Mouse (Mus musculus) embryonic facial prominence, embryonic 10.5 days (tissue): ENCODE measurements around the gene Fam43a. TPM values are rescaled to one million over a fixed set of nuclear protein-coding genes. Genes with fewer than 3 reads are reported as not detected.

Experiments
- DNase-seq: peaks from one replicate; pipeline ENCODE4 v3.0.0-alpha.2; 2017; ENCODE audit warnings: low spot score
- H3K27ac ChIP-seq: fragments of 300-500 bp; sonication (generic); replicated peaks from 2 replicates; pipeline ENCODE4 v1.5.1; 2016; ENCODE audit warnings: mild to moderate bottlenecking
- H3K27me3 ChIP-seq: fragments of 300-500 bp; sonication (generic); replicated peaks from 2 replicates; pipeline ENCODE4 v1.6.1; 2016; ENCODE audit warnings: low read depth, mild to moderate bottlenecking; ENCODE audit not compliant: poor library complexity, severe bottlenecking
- H3K36me3 ChIP-seq: fragments of 300-500 bp; sonication (generic); replicated peaks from 2 replicates; pipeline ENCODE4 v1.6.1; 2016; ENCODE audit warnings: mild to moderate bottlenecking, moderate library complexity
- H3K4me1 ChIP-seq: fragments of 300-500 bp; sonication (generic); 2 replicates; pipeline ENCODE4 v1.6.1; 2016
- H3K4me3 ChIP-seq: fragments of 300-500 bp; sonication (generic); 2 replicates; pipeline ENCODE4 v1.5.1; 2016; ENCODE audit warnings: mild to moderate bottlenecking, moderate library complexity
- H3K9me3 ChIP-seq: fragments of 300-500 bp; sonication (generic); 2 replicates; pipeline ENCODE4 v1.6.1; 2016; ENCODE audit warnings: mild to moderate bottlenecking
- WGBS: fragments of 180-500 bp; shearing (Covaris S2); methylation state at CpG from one replicate; pipeline ENCODE4 v1.1.7; 2016; 5-methylcytosine and 5-hydroxymethylcytosine counted together
- polyA plus RNA-seq: library from polyadenylated mRNA; unstranded; fragments of >200 nt; fragmentation: Nextera tagmentation; extraction: Ambion mirVana; gene quantifications from 2 replicates; pipeline ENCODE4 v1.2.1, GENCODE M21; 2016

The Fam43a gene
- polyA plus RNA-seq, 1 experiment from 2014 or later, result 23.2 TPM

DNA sequence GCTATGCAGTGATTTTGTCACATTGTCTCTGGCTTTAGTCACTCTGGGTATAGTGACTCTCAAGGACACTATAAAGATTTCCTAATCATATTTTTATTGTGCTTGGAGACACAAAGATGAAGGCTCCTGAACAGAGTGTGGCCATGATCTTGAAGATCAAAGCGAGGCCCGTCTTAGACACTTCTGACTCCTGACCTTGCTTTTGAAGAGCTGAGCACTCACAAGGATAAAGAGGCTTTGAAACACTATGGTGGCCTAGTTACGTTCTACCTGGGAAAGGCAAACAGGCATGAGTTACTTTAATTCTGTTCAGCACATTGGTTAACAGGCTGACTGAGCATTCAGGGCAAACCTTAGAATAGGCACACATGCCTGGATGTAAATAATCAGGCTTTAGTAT, 16.8 kb downstream of the Fam43a start:
- DNase-seq, result no peak
- Histone ChIP-seq H3K4me1 (peaks cover 15% of the 10 kb centered on the region), H3K9me3 (no peaks in the 10 kb centered on the region), H3K27ac (no peak overlapping the region), H3K27me3 (no peaks in the 10 kb centered on the region; the same call in 1 of the 2 replicates), H3K4me3 (no peak overlapping the region), H3K36me3 (no peaks in the 10 kb centered on the region)
- 83% methylated on average over 3 of the region's 3 CpGs for WGBS

DNA sequence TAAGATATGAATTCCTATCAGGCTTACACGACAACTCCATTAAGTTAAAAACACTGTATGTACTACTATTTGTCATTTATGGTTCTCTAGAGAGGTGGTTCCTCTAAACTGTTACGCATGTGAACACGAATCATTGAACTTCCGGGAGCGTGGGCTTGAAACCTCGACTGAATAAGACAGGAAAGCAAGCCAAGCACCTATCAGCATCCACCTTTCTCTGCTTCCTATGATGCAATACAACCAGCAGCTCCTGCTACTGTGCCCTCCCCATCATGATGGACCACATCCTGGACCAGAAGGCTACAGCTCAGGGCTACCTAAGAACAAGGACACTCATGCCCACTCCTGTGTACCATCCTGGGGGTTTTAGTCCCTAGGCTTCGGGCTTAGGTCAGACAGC, 24.1 kb downstream of the Fam43a start:
- Histone ChIP-seq H3K4me3 (no peak overlapping the region), H3K36me3 (no peaks in the 10 kb centered on the region), H3K4me1 (peaks cover 12% of the 10 kb centered on the region), H3K27me3 (0 out of 2 replicates have a peak, but pooled peaks cover 6% of the 10 kb centered on the region), H3K9me3 (no peaks in the 10 kb centered on the region), H3K27ac (no peak overlapping the region)
- WGBS, result 88% methylated on average over 7 of the region's 7 CpGs
- DNase-seq, result no peak

DNA sequence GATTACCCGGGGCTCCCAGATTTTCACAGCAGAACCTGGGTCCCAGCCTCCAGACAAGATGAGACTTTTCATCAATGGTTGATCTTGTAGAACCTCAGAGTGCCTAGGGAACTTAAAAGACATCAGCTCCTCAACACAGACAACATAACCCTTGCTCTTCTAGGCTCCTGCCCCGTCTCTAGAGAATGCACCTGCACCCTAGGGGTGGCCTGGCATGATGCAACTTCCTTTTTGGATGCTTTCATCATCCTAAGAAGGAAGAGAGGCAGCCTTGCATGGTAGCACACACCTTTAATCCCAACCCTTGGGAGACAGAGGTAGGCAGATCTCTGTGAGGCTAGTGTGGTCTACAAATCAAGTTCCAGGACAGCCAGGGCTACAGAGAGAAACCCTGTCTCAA, 25.1 kb downstream of the Fam43a start:
- Histone ChIP-seq H3K27ac (no peak overlapping the region), H3K27me3 (0 out of 2 replicates have a peak, but pooled peaks cover 6% of the 10 kb centered on the region), H3K9me3 (no peaks in the 10 kb centered on the region), H3K4me1 (peaks cover 14% of the 10 kb centered on the region), H3K36me3 (no peaks in the 10 kb centered on the region), H3K4me3 (no peak overlapping the region)
- WGBS, result 72% methylated on average over 2 of the region's 2 CpGs
- no peak for DNase-seq

DNA sequence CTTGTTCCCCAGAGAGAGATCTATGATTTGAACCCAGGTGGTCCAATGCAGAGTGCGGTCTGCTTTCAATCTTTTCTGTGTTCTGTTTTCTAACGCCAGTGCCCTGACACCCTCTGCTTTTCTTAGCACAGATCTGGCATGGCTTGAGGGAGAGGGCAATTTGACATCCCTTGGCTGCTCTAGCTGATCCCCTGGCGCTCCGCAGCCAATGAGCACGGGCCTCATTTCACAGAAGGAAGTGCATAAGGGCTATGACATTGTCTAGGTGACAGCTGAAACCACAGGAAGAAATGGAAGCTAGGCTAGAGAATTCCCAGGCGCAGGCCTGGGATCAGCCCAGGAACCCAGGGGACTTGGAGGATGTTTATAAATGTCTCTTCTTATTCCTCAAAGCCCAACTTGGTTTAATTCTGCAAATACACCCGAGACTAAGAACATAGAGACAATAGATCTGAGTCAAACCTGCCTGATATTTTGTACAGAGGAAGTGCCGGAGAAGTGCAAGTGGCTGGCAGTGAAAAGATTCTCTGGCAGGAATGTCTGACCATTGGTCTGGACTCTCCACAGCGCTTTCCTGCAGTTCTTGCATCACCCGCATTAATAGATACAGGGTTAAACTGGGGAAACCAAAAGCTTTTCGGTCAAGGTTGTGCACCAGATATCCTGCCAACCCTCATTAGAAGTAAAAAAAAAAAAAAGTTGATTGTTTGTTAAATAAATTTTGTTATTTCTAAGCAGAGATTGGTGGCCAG, 28.2 kb downstream of the Fam43a start:
- Histone ChIP-seq H3K27ac (no peak overlapping the region), H3K36me3 (no peaks in the 10 kb centered on the region), H3K4me1 (peaks cover 14% of the 10 kb centered on the region), H3K9me3 (no peaks in the 10 kb centered on the region), H3K27me3 (0 out of 2 replicates have a peak, but pooled peaks cover 6% of the 10 kb centered on the region), H3K4me3 (no peak overlapping the region)
- DNase-seq, result peak; percentile 59
- WGBS, result 63% methylated on average over 11 of the region's 11 CpGs

DNA sequence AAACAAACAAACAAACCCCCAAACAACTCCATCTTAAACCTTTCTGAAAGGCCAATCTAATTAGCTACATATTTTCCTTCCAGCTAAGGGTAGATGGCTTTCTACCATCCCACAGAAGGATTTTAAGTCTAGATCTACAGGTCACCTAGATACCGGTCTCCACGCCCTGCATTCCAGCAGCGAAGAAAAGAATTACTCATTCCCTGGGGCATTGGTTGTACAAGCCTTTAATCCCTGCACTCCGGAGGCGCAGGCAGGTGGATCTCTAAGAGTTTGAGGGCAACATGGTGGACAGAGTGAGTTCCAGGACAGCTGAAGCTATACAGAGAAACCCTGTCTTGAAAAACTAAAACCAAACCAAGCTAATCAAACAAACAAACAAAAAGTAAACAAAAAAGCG, 28.9 kb downstream of the Fam43a start:
- no peak overlapping the region for H3K4me3 ChIP-seq
- H3K4me1 ChIP-seq, result peaks cover 14% of the 10 kb centered on the region
- WGBS, result 30% methylated on average over 6 of the region's 6 CpGs

DNA sequence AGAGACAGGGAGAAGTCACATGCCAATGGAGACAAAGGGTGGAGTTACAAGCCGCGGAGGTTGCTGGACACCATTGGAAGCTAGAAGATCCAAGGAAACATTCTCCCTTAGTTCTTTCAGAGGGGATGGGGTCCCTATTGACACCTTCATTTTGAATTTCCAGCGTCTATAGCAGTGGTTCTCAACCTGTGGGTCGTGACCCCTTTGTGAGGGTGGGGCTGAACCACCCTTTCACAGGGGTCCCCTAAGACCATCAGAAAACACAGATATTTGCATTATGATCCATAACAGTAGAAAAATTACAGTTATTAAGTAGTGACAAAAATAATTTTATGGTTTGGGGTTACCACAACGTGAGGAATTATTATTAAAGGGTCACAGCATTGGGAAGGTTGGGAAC, 30.0 kb downstream of the Fam43a start:
- Histone ChIP-seq H3K27me3 (0 out of 2 replicates have a peak, but pooled peaks cover 3% of the 10 kb centered on the region), H3K9me3 (no peaks in the 10 kb centered on the region), H3K4me3 (no peak overlapping the region), H3K27ac (no peak overlapping the region), H3K4me1 (peaks cover 22% of the 10 kb centered on the region), H3K36me3 (no peaks in the 10 kb centered on the region)
- DNase-seq, result no peak
- WGBS, result 88% methylated on average over 5 of the region's 5 CpGs

More for the DNA sequence above, 28.9 kb downstream of the Fam43a start:
- Histone ChIP-seq H3K27me3 (0 out of 2 replicates have a peak, but pooled peaks cover 6% of the 10 kb centered on the region), H3K9me3 (no peaks in the 10 kb centered on the region), H3K36me3 (no peaks in the 10 kb centered on the region), H3K27ac (no peak overlapping the region)
- DNase-seq, result no peak

DNA sequence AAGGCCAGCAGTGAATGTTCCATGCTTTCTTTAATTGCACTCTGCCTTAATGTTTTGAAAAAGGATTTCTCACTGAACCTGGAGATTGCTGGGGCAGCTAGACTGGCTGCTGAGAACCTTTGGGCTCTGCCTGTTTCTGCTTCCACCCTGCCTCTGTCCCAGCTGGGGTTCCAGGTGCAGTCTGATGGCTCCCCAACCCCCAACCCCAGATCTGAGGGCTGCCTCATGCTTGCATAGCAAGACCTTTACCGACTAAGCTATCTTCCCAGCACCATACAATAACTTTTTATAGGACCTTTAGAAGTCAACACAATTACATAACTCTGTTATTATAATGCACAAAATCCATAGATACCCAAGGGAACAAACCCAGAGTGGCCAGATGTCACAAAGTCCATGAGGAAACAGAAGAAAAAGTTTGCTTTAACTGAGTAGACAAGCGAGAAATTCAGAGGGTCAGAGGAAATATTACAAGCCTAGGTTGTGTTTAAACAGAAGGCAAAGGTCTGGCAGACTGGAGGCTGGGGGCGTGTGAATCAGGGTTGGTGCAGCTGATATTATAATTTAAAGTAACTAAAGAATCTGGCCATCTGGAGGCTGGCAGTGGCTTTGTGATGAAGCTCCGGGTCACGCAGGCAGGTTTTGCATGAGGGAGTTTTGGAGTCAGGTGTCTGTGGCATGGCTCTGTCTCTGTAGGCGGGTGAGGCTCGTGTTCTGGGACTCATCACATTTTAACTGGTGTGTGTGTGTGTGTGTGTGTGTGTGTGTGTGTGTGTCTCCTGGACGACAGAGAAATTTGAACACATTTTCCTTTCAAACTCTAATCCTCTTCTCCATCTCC, 34.6 kb downstream of the Fam43a start:
- WGBS, result 65% methylated on average over 8 of the region's 8 CpGs
- Histone ChIP-seq H3K4me3 (no peak overlapping the region), H3K9me3 (no peaks in the 10 kb centered on the region), H3K4me1 (peaks cover 8% of the 10 kb centered on the region), H3K36me3 (no peaks in the 10 kb centered on the region), H3K27ac (no peak overlapping the region), H3K27me3 (no peaks in the 10 kb centered on the region)
- DNase-seq, result peak; percentile 21

DNA sequence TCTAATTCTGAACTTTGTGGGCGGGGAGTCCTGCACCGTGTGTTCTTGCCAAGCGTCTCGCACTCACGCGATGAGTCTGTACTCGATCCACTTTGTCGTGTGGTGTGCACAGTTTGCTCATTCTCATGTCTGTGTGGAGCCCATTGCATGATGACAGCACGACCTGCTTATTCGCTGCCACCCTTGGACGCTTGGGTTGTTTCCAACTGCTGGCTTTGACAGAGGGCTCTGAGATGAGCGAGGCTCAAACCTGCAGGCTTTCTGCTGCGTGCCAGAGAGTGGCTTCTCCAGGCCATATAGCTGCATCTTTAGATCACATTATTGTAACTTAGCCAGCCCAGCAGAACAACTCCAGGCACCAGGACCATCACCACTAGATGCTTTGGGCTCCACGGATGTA, 39.1 kb downstream of the Fam43a start:
- no peak overlapping the region for H3K27ac ChIP-seq
- H3K36me3 ChIP-seq, result no peaks in the 10 kb centered on the region
- peaks cover 3% of the 10 kb centered on the region; the same call in 1 of the 2 replicates for H3K9me3 ChIP-seq
- no peak overlapping the region for H3K4me3 ChIP-seq
- peaks cover 18% of the 10 kb centered on the region for H3K4me1 ChIP-seq
- 92% methylated on average over 14 of the region's 14 CpGs for WGBS
- no peaks in the 10 kb centered on the region for H3K27me3 ChIP-seq
- DNase-seq, result no peak

DNA sequence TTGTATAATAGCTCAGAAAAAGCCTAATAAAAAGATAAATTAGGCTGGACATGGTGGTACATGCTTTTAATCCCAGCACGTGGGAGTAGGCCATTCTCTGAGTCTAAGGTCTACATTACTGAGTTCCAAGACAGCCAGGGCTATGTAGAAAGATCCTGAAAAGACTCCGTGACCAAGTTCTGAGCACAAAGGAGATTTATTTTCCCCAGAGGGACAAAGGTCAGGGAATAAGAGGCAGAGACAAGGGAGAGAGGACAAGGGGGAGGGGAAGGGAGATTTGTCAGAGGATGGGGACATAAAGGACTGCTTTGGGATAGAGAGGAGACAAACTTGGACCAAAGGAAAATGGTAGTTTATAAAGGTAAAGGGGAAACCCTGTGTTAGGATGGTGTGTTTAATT, 41.1 kb downstream of the Fam43a start:
- Histone ChIP-seq H3K4me3 (no peak overlapping the region), H3K36me3 (no peaks in the 10 kb centered on the region), H3K27ac (no peak overlapping the region), H3K4me1 (peaks cover 9% of the 10 kb centered on the region), H3K9me3 (peaks cover 3% of the 10 kb centered on the region), H3K27me3 (no peaks in the 10 kb centered on the region)
- 45% methylated on average over 2 of the region's 2 CpGs for WGBS
- DNase-seq, result no peak

DNA sequence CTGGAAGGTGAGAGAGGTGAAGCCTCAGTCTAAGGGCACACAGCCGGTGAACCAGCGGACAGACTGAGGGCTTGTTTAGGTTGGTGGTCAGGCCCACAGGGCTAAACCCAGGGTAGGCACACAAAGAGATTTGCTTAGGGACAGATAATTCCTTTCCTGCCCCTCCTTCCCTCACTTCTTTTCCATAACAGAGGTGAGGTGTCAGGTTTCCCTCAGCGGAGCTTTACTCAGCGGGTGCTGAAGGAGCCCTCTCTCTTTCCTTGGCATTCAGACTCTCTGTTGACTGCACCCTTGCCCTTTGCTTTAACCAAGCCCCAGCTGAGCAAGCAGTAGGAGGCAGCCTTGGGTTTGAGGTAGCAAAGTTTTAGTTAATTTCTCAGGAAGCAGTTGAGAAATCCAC, 41.9 kb downstream of the Fam43a start:
- no peaks in the 10 kb centered on the region for H3K36me3 ChIP-seq
- no peaks in the 10 kb centered on the region for H3K27me3 ChIP-seq
- no peak overlapping the region for H3K4me3 ChIP-seq
- WGBS, result 23% methylated on average over 4 of the region's 4 CpGs
- H3K27ac ChIP-seq, result no peak overlapping the region
- no peak for DNase-seq
- H3K4me1 ChIP-seq, result peaks cover 16% of the 10 kb centered on the region
- peaks cover 3% of the 10 kb centered on the region for H3K9me3 ChIP-seq

DNA sequence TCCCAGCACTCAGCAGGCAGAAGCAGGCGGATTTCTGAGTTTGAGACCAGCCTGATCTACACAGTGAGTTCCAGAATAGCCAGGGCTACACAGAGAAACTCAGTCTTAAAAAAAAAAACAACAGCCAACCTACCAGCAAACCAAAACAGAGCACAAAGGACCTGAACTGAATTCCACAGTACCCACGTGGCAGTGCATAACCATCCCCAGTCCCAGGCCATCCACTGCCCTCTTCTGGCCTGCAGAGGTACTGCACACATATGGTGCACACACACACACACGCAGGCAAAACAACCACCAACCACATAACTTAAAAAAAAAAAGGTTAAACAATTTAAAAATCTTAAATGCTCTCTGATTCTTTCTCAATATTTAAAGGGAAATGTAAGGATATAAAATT, 42.7 kb downstream of the Fam43a start:
- Histone ChIP-seq H3K9me3 (peaks cover 3% of the 10 kb centered on the region), H3K4me3 (no peak overlapping the region), H3K27me3 (no peaks in the 10 kb centered on the region), H3K36me3 (no peaks in the 10 kb centered on the region), H3K4me1 (peaks cover 17% of the 10 kb centered on the region), H3K27ac (no peak overlapping the region)
- 80% methylated on average over 3 of the region's 3 CpGs for WGBS
- DNase-seq, result no peak

DNA sequence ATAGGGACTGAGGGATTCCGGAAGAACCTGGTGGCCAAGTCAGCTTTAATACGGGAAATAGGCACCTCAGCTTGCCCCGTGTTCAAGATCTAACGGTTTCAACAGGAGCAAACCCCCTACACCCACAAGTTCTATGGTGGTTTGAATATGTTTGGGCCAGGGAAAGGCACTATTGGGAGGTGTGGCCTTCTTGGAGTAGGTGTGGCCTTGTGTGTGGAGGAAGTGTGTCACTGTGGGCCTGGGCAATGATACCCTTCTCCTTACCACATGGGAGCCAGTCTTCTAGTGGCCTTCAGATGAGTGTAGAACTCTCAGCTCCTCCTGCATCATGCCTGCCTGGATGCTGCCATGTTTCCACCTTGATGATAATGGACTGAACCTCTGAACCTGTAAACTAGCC, 45.5 kb downstream of the Fam43a start:
- Histone ChIP-seq H3K9me3 (peaks cover 3% of the 10 kb centered on the region), H3K27ac (no peak overlapping the region), H3K4me1 (peaks cover 17% of the 10 kb centered on the region), H3K4me3 (no peak overlapping the region), H3K36me3 (no peaks in the 10 kb centered on the region), H3K27me3 (no peaks in the 10 kb centered on the region)
- 97% methylated on average over 4 of the region's 4 CpGs for WGBS
- DNase-seq, result no peak
